Mouse (Mus musculus): ENCODE measurements at regions not wholly inside any gene's neighbourhood (a gene's known extent, or its start where the extent isn't known, plus 50 kb on each side); places are given as distances from the start of the nearest gene placed in this dataset.

- TF ChIP-seq CTCF (IDR thresholded peaks at IDR 0.05; ENCODE audit: low read depth, low read length) (no peak), POLR2A (IDR thresholded peaks at IDR 0.05; ENCODE audit: borderline replicate concordance, low read depth, low read length) (no peak)
Observed at GRCm38 (mm10) chr3:147976069-147976468, 1014.3 kb downstream of the Adgrl2 start.
